Mouse (Mus musculus): ENCODE measurements at regions not wholly inside any gene's neighbourhood (a gene's known extent, or its start where the extent isn't known, plus 50 kb on each side); places are given as distances from the start of the nearest gene placed in this dataset.
A peak's percentile ranks its signal among the peaks of the same experiment; 100 is the strongest.

DNA sequence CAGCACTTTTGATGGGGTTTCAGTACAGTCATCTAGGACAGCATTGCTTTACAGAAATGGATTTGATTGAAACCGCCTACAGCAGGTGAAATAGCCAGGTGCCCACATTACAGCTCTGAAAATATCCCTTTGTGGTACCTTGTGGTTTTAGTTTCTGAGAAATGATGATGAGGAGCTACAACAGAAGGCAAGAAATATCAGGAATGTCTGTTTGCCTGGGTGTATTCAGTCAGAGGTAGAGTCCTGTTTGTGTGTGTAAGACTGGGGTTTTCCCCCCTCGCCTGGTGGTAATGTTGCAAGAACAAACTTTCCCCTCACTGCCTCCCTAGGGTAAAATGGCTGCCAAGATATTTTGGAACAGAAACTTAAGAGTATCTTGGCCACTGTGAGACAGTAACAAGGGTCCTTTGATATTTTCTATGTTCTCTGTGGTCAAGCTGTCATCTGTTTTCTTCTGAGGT, 82.4 kb upstream of the Cdkn2b start:
- DNase-seq: peak; percentile 94

DNA sequence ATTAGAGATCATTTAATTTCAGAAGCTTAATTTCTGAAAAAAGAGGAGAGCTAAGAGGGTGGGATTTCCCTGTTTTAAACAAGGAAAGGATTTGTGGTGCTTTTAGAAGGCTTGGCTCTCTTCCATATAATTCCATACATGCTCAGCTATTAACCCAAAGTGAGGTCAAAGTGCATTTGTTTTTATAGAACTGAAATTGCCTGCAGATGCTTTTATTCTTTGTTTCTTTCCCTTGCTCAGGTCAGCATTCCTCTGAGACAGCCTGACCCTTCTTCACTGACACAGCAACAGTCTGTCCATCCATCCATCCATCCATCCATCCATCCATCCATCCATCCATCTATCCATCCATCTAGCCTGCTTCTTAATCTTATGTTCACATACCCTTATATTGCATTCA, 82.0 kb upstream of the Cdkn2b start:
- DNase-seq: no peak

GRCm38 (mm10) chr4:89391463-89392308, 80.8 kb upstream of the Cdkn2b start:
- DNase-seq: no peak

- peak; percentile 6 for DNase-seq
These were observed 72.7 kb upstream of the Cdkn2b start for GRCm38 (mm10) chr4:89383548-89383947.

DNA sequence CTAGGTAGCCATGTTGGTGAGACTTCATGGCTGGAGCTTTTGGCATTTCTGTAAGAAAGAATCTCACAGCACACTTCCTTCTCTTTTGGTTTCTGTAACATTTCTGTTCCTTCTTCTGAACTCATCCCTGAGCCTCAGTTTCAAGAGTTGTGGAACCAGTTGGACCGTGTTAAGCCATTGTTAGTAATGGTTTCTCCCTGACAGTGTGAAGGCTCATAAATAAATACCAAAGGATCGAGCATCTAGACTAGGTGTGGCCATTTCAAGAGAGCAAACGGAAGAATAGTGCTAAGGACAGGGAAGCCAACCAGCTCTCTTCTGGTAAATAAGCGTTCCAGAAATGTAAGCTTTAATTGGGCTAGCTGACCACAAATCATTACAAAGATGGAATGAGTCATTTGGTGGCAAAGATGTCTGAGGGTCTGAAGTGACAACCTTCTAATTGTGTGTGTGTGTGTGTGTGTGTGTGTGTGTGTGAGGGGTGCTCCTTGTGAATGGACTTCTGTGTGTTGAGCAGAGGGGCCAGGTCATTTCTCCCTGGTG, 71.7 kb upstream of the Cdkn2b start:
- peak; percentile 57 for DNase-seq

- DNase-seq: peak; percentile 58
These were observed 70.9 kb upstream of the Cdkn2b start for GRCm38 (mm10) chr4:89381763-89382162.

- DNase-seq: no peak
These were observed 70.2 kb upstream of the Cdkn2b start for GRCm38 (mm10) chr4:89381077-89381476.

DNA sequence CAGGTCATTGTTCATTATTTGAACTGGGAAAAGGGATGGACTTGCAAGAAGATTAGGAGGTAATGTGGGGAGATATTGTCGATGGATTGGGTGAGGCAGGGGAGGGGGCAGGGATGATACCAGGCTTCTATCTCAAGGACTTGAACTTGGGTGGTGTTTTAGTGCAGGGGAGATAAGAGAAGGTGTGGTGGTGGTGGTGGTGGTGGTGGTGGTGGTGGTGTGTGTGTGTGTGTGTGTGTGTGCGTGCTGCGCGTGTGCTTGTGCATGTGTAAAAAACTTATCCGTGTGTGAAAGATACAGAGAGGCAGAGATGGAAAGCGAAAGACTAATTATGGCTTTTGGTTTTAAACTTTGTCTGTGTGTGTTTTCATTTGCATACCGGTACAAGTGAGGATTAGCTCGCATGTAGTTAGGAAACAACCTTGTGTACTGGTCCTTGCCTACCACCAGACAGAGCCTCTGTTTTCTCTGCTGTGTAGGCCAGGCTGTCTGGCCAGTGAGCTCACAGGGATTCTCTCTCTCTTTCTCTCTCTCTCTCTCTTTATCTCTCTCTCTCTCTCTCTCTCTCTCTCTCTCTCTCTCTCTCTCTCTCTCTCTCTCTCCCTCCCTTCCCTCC, 69.6 kb upstream of the Cdkn2b start:
- DNase-seq: peak; percentile 31

GRCm38 (mm10) chr4:89379622-89380329, 68.9 kb upstream of the Cdkn2b start:
- peak; percentile 33 for DNase-seq

- peak; percentile 61 for DNase-seq
These were observed 61.8 kb upstream of the Cdkn2b start for GRCm38 (mm10) chr4:89372631-89373030.

- peak; percentile 83 for DNase-seq
These were observed 58.1 kb upstream of the Cdkn2b start for GRCm38 (mm10) chr4:89368850-89369524.

DNA sequence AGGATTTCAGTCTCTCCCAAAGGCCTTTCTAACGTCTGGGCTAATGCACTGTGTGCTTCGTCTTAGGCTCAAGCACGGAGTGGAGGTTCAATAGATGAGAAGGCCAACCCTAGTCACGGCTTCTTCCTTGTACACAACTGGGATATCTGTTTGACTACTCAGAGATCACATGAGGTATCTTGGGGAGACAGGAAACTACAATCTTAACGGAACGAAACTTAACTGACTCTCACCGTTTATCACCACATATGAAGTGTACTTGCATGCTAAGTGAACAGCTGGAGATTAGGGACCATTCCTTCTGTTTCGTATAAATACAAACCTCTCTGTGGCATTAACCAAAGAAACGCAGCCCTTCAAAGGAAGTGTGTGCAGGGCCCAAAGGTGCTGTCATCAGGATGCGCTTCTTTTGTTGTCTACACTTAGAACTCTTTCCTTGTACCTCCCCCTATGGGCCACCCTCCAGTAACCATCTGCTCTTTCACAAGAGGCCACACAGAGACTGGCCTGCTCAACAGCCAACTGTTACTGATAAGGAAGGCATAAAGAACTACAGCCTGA, 55.8 kb upstream of the Cdkn2b start:
- DNase-seq: peak; percentile 75

DNA sequence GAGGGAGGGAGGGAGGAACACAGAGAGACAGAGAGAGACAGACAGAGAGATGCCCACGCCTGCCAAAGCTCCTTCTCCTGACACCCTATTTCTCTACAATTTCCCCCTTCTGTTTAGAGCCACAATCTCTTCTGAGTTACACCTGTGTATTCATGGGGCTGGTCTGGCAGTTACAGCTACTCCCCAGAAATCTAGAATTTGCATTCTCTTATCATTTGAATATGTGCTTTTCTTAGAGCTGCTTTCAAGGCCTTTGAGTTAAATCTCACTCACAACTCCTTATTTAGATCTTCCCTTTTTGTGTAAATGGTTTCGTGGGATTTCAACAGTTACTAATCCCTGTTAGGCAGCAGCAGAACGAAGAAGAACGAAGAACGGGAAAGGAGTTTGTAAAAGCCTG, 55.0 kb upstream of the Cdkn2b start:
- no peak for DNase-seq

DNA sequence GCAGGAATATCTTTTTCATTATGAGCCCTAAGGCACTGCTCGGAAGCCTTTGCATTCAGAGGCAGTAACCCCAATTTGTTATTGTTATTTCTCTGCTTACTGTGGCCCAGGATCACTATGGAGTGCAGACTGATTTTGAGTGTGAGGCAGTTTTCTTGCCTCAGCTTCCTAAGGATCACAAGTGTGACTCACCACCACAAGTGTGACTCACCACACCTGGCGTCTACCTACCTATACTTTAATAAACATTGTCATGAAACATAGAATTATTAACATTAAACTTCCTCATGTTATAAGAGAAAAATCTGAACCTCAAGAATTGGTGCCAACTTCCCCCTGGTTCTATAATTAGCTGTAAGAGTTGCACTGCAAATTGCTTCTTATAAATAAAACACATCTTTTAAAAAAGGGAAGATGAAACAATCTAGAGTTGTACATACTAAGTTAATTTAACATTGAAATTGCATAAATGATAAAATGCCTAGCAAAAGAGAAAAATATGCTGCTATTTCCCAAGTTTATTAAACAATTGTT, 52.4 kb upstream of the Cdkn2b start:
- DNase-seq: peak; percentile 18

DNA sequence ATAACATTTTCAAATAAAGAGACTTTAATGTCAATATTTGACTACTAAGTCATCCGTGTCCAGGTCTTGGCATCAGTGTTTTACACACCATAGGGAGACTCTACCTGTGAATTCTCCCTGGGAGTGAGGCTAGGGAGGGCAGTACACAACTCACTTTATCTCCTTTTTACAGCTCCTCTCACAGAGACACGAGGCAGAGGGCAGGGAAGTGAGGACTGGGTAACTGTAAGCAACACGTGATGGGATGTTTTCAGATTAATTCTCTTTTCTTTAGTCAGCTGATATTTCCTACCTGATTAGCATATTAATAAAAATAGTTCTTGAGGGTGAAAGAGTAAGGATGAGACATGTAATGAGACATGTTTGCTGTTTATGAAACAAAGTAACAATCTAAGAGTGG, 51.8 kb upstream of the Cdkn2b start:
- DNase-seq: peak; percentile 10

DNA sequence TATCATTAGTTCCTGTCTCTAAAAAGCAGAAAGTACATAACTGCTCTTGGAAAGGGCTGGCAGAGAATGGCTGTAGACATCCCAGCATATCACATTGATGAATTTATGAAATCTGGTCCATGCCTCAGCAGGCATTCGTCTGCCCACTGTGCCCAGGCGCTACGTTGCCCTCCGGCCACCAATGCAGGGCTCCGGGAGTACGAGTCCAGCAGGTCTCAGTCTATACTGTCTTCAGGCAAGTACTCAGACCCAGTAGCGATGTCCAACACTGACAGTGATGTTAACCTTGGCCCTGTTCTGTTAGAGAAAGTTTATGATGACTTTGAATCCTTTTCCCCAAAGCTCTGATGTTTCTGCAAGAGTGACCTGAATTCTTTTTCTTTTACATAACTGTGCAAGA, 50.5 kb upstream of the Cdkn2b start:
- DNase-seq: peak; percentile 78

Data from heart, adult 11 months (tissue).